Mouse (Mus musculus): ENCODE measurements around the gene Reep3.

Gene Reep3

DNA sequence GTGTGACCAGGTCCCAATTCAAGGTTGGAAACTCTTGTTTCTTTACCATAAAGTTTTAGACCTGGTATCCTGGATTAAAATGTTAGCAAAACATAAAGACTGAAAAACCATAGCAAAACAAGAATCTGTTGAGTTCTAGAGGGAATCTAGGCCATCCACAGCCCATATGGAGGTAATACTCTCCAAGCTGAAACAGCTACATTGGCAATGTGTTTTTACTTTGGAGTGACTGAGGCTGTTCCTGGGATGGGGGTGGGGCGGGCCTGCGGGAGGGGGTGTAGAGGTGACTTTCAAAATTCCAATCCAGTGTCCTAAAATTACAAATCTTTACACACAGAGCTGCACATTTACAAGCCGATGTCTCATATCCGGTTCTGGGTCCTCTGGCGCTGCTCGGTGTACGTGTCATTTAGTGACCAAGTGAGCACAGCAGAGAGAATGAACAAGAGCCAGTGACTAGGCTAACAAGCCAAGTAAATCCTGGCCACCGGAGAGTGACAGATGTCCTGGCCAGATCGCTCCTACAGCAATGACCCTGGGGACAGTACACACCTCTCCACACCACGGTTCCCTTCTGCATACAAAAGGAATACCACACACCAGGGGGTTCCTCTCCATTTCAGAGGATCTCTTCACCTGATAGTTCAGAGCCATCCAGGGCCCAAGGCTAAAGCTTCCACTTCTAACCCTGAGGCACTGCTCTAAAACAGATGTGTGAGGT lies 13.1 kb downstream of the Reep3 start:
- no peak for DNase-seq (ENCODE audit: low spot score)

DNA sequence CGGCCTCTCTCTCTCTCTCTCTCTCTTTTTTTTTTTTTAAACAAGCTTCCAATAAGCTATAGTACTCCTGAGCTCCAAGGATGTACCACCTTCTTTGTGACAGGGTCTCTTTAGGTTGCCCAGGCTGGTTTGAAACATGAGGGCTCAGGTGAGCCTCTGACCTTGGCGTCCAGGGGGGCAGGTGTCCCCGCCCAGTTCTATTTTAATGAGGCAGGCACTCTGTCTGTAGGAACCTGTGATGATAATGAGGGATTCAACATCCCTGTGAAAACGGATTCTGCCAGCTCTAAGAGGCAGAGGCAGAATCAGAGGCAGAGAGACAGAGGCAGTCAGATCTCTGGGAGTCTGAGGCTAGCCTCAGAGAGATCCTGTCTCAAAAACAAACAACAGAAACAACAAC lies 14.2 kb downstream of the Reep3 start:
- DNase-seq (ENCODE audit: low spot score) = no peak

GRCm38 (mm10) chr10:67081206-67082007 lies 15.3 kb downstream of the Reep3 start:
- no peak for DNase-seq (ENCODE audit: low spot score)

DNA sequence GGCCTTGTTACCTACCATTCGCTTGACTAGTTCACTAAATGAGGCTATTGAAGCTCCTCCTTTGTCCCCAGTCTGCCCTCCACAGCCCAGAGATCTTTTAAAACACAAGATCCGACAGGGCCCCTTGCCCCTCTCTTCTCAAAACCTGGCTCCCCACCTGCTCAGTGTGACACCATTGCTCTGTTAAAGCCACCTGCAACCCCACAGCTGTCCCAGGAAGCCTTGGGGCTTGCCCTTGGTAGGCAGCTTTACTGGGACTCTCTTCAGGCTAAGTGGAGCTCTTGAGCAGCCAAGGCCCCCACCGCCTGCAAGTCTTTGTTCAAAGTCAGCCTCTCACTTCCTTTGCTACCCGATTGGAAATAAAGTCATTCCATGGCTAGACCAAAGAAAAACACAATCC lies 17.7 kb downstream of the Reep3 start:
- no peak for DNase-seq (ENCODE audit: low spot score)

DNA sequence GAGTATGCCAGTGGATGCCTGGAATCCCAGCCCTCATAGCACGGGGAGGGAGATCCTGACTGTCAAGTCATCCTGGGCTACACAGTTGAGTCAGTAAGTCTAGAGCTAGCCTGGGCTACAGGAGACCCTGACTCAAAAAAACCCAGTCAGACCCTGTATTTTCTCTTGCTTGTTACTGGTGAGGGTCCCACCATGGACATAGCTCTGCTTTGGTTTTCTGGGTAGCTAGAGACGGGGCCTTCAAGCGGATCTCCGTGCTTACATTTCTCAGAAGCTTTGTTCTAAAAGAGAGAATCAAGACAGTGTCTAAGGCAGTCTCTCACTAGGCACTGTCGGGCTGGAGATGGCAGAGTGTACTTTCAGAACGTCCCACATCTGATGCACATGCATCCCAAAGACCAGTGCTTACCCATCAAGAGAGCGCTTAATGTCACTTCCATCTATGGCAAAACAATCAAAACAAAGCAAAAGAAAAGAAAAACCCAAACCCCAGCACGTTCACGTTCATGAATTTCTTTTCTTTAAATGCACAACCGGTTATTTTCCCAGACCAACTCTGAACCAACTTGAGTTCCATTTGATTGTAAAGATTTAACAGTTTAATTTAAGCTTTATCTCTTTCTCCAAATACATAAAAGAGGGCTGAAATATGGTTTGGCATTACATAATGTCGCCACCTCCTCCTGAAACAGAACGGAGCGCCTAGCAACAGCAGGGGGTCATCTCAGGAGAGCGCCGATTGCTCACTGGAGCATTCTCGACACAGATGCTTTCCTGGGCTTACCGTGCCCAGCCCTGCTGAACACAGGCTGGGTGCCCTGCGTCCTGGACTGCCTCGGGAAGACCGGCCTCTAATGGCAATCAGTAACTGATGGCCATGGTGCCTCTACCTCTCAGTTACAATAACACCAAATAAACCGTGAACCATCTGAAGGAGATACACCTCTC lies 20.5 kb downstream of the Reep3 start:
- DNase-seq (ENCODE audit: low spot score) = peak; percentile 58

DNA sequence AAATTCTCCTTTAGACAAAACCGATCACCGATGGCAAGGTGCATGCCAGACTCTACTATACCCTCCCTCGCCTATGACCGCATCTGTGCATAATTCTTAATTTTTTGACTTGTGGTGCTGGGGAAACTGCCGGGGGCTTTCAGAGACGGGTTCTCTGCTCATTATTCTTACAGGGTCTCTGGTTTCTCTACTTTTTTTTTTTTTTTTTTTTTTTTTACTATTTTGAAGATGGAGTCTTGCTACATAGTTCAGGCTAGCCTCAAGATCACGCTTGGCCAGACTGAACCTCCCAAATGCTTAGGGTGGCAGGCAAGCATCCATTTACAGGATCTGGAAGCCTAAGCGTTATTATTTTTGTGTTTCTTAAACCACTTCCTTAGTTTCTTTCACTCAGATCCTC lies 23.2 kb downstream of the Reep3 start:
- DNase-seq (ENCODE audit: low spot score) = no peak

- no peak for DNase-seq (ENCODE audit: low spot score)
These were observed 24.1 kb downstream of the Reep3 start for GRCm38 (mm10) chr10:67072600-67072999.

DNA sequence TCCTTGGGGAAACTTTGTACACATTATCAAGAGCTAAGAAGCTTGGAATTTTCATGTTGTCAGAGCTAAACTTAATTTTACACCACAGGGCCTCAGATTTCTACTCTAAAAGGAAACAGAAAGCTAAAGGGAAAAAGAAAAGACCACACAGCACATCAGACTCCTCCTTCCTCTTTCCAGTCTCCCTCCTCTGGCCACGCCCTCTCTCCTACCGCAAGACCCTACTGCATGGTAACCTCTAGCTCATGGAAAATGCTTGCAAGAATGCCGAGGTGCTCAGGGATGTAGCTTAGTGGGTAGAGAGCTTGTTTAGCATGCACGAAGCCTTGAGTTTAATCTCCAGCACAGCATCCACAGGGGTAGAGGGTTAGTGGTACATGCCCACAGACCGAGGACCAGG lies 24.9 kb downstream of the Reep3 start:
- no peak for DNase-seq (ENCODE audit: low spot score)

- DNase-seq (ENCODE audit: low spot score) = no peak
These were observed 25.4 kb downstream of the Reep3 start for GRCm38 (mm10) chr10:67071389-67071788.

GRCm38 (mm10) chr10:67069013-67069412 lies 27.7 kb downstream of the Reep3 start:
- no peak for DNase-seq (ENCODE audit: low spot score)

DNA sequence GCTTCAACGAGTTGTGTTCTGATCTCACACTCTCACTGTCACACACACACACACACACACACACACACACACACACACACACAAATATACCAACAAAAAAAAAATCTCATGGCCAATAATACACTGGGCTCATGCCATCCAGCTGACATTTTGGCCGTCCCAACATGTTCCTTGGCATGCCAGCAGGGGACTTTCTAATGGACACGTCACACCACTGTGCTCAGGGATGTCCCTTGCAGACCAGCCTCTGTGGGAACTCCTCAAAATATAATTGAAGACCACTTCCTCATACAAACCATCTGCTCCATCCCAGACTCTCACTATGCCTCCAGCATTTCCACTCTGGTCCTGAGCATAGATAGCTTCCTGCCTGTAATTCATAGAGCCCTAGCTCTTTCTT lies 30.3 kb downstream of the Reep3 start:
- DNase-seq (ENCODE audit: low spot score) = no peak

- no peak for DNase-seq (ENCODE audit: low spot score)
These were observed 30.8 kb downstream of the Reep3 start for GRCm38 (mm10) chr10:67065927-67066326.

- no peak for DNase-seq (ENCODE audit: low spot score)
These were observed 31.4 kb downstream of the Reep3 start for GRCm38 (mm10) chr10:67065277-67065887.

DNA sequence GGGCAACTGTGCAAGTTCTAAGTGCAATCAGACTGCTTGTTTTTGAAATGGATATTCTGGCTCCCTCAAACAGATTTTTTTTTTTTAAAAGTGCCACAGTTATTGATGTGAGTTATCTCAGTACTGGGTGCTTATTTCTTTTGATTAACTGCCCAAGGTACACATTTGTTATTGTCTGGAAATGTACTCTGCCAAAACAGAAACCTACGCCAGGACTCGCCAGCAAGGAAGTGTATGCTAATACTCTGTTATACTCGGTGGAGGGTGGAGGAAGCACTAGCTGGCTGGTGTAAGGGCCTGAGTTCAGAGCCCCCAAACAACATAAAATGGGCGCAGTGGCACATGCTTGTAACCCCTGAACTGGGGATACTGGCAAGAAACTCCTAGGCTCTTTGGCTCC lies 34.9 kb downstream of the Reep3 start:
- no peak for DNase-seq (ENCODE audit: low spot score)

DNA sequence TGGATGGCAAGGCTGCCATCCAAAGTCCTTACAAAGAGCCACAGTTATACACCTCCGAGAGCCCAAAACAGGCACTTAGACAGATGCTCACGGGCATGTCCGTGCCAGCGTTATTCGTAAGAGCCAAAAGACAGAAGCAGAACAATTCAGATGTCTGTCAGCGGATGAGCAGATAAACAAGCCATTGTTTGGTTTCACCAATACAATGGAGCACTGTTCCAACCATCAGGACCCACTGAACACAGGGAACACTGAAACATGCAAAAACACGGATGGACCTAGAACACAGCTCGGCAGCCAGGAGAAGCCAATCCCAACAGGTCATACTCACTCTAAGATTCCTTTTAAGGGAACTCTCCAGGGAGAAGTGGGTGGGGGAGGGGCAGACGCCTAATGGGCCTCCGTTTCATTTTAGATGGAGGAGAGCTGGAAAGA lies 35.4 kb downstream of the Reep3 start:
- peak; percentile 52 for DNase-seq (ENCODE audit: low spot score)

- DNase-seq (ENCODE audit: low spot score) = no peak
These were observed 38.0 kb downstream of the Reep3 start for GRCm38 (mm10) chr10:67058702-67059101.

GRCm38 (mm10) chr10:67058297-67058696 lies 38.4 kb downstream of the Reep3 start:
- no peak for DNase-seq (ENCODE audit: low spot score)

DNA sequence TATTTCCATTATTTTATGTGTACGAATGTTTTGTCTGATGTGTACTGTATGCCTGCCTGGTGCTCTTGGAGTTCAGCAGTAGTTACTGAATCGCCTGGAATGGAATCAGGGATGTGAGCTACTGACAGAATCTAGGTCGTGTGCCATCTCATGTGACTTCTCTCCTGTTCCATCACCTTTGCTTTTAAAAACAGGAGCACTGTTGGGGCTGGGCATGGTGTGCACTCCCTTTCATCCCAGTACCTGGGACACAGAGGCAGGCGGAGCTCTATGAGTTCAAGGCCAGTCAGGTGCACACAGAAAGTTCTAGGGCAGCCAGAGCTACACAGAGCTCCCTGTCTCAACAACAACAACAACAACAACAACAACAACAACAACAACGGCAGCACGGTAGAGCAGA lies 39.0 kb downstream of the Reep3 start:
- DNase-seq (ENCODE audit: low spot score) = no peak

DNA sequence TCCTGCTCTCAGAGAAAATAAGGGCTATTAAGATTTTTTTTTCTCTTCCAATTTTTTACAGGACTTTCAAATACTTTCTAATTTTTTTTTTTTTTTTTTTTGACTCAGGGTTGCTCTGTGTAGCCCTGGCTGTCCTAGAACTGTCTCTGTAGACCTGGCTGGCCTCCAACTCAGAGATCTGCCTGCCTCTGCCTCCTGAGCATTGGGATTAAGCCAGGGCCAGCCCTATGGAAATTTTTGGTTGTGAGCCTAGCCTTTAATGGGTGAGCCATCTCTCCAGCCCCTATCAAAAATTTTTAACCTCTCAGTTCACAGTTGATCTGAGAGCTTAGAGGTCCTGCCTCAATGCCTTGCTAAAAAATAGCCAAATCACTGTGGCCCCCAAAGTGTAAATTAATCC lies 39.5 kb downstream of the Reep3 start:
- no peak for DNase-seq (ENCODE audit: low spot score)

GRCm38 (mm10) chr10:67055867-67056856 lies 40.6 kb downstream of the Reep3 start:
- no peak for DNase-seq (ENCODE audit: low spot score)

DNA sequence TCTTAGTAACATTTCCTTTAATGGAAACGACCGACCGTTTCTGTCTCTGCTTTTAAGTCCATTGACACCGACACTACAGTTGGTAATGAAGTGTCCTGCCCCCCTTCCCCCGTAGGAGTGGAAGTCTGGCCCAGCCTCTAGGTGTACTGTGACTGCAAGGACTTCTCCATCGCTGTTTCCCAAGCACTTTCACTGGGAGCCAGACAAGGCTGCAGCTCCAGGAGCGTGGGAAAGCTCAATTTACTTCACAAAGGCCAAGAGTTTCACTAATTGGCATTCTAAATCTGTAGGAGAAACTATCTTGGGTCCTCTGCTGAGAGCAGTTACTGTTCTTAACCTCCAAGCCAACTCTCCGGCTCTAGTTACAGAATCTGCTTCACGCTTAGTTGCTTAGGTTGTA lies 43.3 kb downstream of the Reep3 start:
- DNase-seq (ENCODE audit: low spot score) = no peak

Measured in retina, embryonic 14.5 days (tissue).